Mouse (Mus musculus) CH12.LX (cell line): ENCODE data around the gene Cdc123. TPM values are rescaled to one million over a fixed set of nuclear protein-coding genes. Genes with fewer than 3 reads are reported as not detected.

Source experiments
- DNase-seq: peaks from one replicate; pipeline ENCODE4 v3.0.0-alpha.2; 2013; ENCODE audit errors: extremely low read depth
- H3K27ac ChIP-seq: 2 replicates; pipeline ENCODE4 v1.5.1; 2012; ENCODE audit warnings: low read depth, mild to moderate bottlenecking, control low read depth, moderate library complexity; ENCODE audit not compliant: insufficient read depth
- H3K27me3 ChIP-seq: replicated peaks from 2 replicates; pipeline ENCODE3; 2012; ENCODE audit warnings: inconsistent platforms
- H3K36me3 ChIP-seq, 2 experiments: replicated peaks in 1 of 2; 2 replicates each; pipeline versions ENCODE3 to v1.6.1; 2012; ENCODE audit warnings: inconsistent platforms in 1 of 2, low read length in 1 of 2, mild to moderate bottlenecking in 1 of 2, mixed read lengths in 1 of 2, moderate library complexity in 1 of 2; ENCODE audit not compliant: control insufficient read depth in 1 of 2, insufficient read depth in 1 of 2
- H3K4me1 ChIP-seq, 2 experiments: 2 replicates each; pipeline ENCODE4 v1.6.1; 2012; ENCODE audit warnings: inconsistent platforms in 1 of 2, moderate library complexity in 1 of 2; ENCODE audit not compliant: insufficient read depth in 2 of 2, control insufficient read depth in 1 of 2
- H3K4me2 ChIP-seq: 2 replicates; pipeline ENCODE4 v1.6.1; 2012; ENCODE audit warnings: low read depth, mild to moderate bottlenecking, control low read depth; ENCODE audit not compliant: poor library complexity, insufficient read depth, severe bottlenecking
- H3K4me3 ChIP-seq, 3 experiments: fragments of 150-350 bp in 1 of 3; sonication (generic) in 1 of 3; replicated peaks in 1 of 3; 2 replicates each; pipeline versions ENCODE3 to v1.5.1; 2011 to 2012; ENCODE audit warnings: low read depth in 2 of 3, low read length in 2 of 3, mild to moderate bottlenecking in 2 of 3, moderate library complexity in 2 of 3, control low read depth in 1 of 3, improper control_type of control experiment in 1 of 3, inconsistent platforms in 1 of 3, mixed read lengths in 1 of 3; ENCODE audit not compliant: poor library complexity in 1 of 3
- H3K79me2 ChIP-seq: replicated peaks from 2 replicates; pipeline ENCODE4 v1.6.1; 2012; ENCODE audit warnings: mild to moderate bottlenecking, moderate library complexity; ENCODE audit not compliant: control insufficient read depth, poor library complexity, insufficient read depth, severe bottlenecking; ENCODE audit errors: extremely low read depth
- H3K9ac ChIP-seq: 2 replicates; pipeline ENCODE4 v1.6.1; 2012; ENCODE audit warnings: low read depth, mild to moderate bottlenecking, control low read depth, moderate library complexity; ENCODE audit not compliant: insufficient read depth
- H3K9me3 ChIP-seq: replicated peaks from 2 replicates; pipeline ENCODE3; 2012; ENCODE audit warnings: low read length, inconsistent platforms, mixed read lengths
- CTCF ChIP-seq, 2 experiments: IDR thresholded peaks in 1 of 2; conservative IDR thresholded peaks in 1 of 2; 2 replicates each; pipeline ENCODE4 v1.5.1; 2011 to 2012; ENCODE audit warnings: low read depth in 2 of 2, low read length in 2 of 2, improper control_type of control experiment in 1 of 2, inconsistent platforms in 1 of 2, mild to moderate bottlenecking in 1 of 2, moderate library complexity in 1 of 2
- ETS1 ChIP-seq: conservative IDR thresholded peaks from 2 replicates; pipeline ENCODE4 v1.6.1; 2012; ENCODE audit warnings: low read depth, mild to moderate bottlenecking, inconsistent platforms, low read length, improper control_type of control experiment, moderate library complexity
- GABPA ChIP-seq: IDR thresholded peaks from 2 replicates; pipeline ENCODE4 v1.6.1; 2012; ENCODE audit warnings: low read depth, low read length, improper control_type of control experiment, inconsistent platforms; ENCODE audit not compliant: insufficient replicate concordance
- JUN ChIP-seq: IDR thresholded peaks from 2 replicates; pipeline ENCODE4 v1.6.1; 2011; ENCODE audit warnings: low read depth, mild to moderate bottlenecking, low read length, improper control_type of control experiment, moderate library complexity; ENCODE audit not compliant: insufficient read depth
- KAT2A ChIP-seq: IDR thresholded peaks from 2 replicates; pipeline ENCODE4 v1.6.1; 2012; ENCODE audit warnings: low read length, improper control_type of control experiment, inconsistent platforms; ENCODE audit not compliant: insufficient replicate concordance
- NRF1 ChIP-seq: IDR thresholded peaks from 2 replicates; pipeline ENCODE4 v1.6.1; 2014; ENCODE audit warnings: low read depth, mild to moderate bottlenecking, inconsistent platforms, low read length, improper control_type of control experiment, moderate library complexity
- RAD21 ChIP-seq: IDR thresholded peaks from 2 replicates; pipeline ENCODE4 v1.6.1; 2011; ENCODE audit warnings: low read depth, mild to moderate bottlenecking, low read length, improper control_type of control experiment, moderate library complexity
- SIN3A ChIP-seq: IDR thresholded peaks from 2 replicates; pipeline ENCODE4 v1.6.1; 2012; ENCODE audit warnings: low read length, improper control_type of control experiment, inconsistent platforms
- SMC3 ChIP-seq: IDR thresholded peaks from 2 replicates; pipeline ENCODE4 v1.6.1; 2011; ENCODE audit warnings: low read depth, low read length, improper control_type of control experiment
- USF2 ChIP-seq: conservative IDR thresholded peaks from 2 replicates; pipeline ENCODE4 v1.6.1; 2011; ENCODE audit warnings: low read depth, low read length, improper control_type of control experiment
- ZMIZ1 ChIP-seq: IDR thresholded peaks from 2 replicates; pipeline ENCODE4 v1.6.1; 2012; ENCODE audit warnings: low read depth, mild to moderate bottlenecking, inconsistent platforms, low read length, improper control_type of control experiment
- dilution Hi-C: fragments of 300-500 bp; cut with MboI; formaldehyde crosslinking; loops from 2 replicates; pipeline ENCODE4 v1.14.3; 2020; ENCODE audit warnings: low sequenced_read_pairs; ENCODE audit not compliant: extremely low pct_unique_long_range_greater_than_20kb, extremely low pct_ligation_motif_present
- in situ Hi-C: fragments of 300-500 bp; cut with MboI; formaldehyde crosslinking; loops from 3 replicates; pipeline ENCODE4 v1.14.3; 2019; ENCODE audit warnings: low sequenced_read_pairs, low pct_ligation_motif_present, low pct_unique_long_range_greater_than_20kb, mixed read lengths
- polyA plus RNA-seq: library from polyadenylated mRNA; unstranded; fragments of >175 nt; gene quantifications from 2 replicates; pipeline ENCODE4 v1.2.1, GENCODE M21; 2012; ENCODE audit warnings: low read depth; ENCODE audit not compliant: insufficient read length
- total RNA-seq, 2 experiments: library from RNA; depleted of rRNA; stranded (reverse); fragments of 300-350 nt in 1 of 2; fragments of >200 nt in 1 of 2; gene quantifications; 2 replicates each; pipeline ENCODE4 v1.2.3; 2012 to 2014

Gene Cdc123
- total and polyA plus RNA-seq, 3 experiments, result 164 to 291 (median 215) TPM

DNA sequence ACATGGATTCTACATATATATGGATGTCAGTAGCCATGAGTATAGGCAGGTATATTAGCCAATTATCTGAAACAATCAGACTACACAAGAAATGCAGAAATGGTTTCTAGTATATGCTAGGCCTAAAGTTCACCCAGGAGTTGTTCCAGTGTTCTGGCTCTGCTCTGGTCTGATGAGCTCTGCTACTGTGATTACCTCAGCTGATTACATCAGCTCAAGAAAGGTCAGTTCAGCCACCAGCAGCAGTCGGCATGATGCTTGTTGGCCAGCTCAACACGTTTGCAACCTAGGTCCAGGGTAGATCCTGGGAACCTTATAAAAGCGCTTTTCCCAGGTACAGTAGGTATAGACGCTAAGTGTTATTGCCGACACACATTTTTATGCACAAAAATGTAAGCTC is 24.8 kb upstream of the Cdc123 start:
- H3K4me1 ChIP-seq, result peaks cover 0 to 3% of the 10 kb centered on the region in 2 experiments; a peak in 1 of 4 replicates
- no peaks in the 10 kb centered on the region for H3K79me2 ChIP-seq
- TF ChIP-seq USF2, result no peak
- TF ChIP-seq, all 38 proteins: peak for 0
- Histone ChIP-seq H3K27ac (no peak overlapping the region), H3K36me3 (peaks cover 58 to 81% of the 10 kb centered on the region in 2 experiments), H3K4me3 (no peak overlapping the region), H3K9me3 (no peaks in the 10 kb centered on the region), H3K4me2 (no peak overlapping the region), H3K27me3 (no peaks in the 10 kb centered on the region), H3K9ac (no peak overlapping the region)
- in situ Hi-C loops (no loop called here), dilution Hi-C loops (no loop called here)
- no peak for DNase-seq

DNA sequence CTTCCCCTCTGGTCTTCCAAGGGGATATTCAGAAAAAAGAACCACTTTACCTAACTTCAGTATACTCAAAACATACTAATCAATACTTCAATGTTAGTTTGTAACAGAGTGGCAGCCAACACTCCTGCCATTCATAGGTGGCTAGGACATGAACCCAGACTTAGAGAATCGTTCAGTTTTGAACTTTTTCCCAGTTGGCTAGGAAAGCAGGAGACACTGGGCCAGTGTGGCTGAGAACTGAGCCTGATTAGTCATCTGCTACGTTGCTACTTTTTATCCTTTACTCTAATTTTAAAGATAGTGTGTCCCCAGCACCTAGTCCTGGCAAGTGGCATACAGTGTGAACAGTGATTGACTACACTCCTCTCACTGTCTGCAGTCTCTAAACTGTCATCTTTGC is 22.7 kb upstream of the Cdc123 start:
- Histone ChIP-seq H3K27me3 (no peaks in the 10 kb centered on the region), H3K4me2 (no peak overlapping the region), H3K4me1 (peaks cover 0 to 3% of the 10 kb centered on the region in 2 experiments; a peak in 1 of 4 replicates), H3K79me2 (no peaks in the 10 kb centered on the region), H3K9me3 (no peaks in the 10 kb centered on the region), H3K36me3 (peaks cover 55 to 81% of the 10 kb centered on the region in 2 experiments), H3K27ac (no peak overlapping the region), H3K4me3 (no peak overlapping the region), H3K9ac (no peak overlapping the region)
- TF ChIP-seq ZMIZ1 (no peak), CTCF (conservative IDR thresholded peaks at IDR 0.05 in 1 of 2, IDR thresholded peaks at IDR 0.05 in 1 of 2; ENCODE audit: low read depth in 2 of 2, low read length in 2 of 2) (no peak), SIN3A (no peak), SMC3 (no peak), NRF1 (no peak), JUN (no peak), RAD21 (no peak), ETS1 (no peak)
- in situ Hi-C loops (no loop called here), dilution Hi-C loops (no loop called here)
- DNase-seq, result no peak

- in situ Hi-C loops, result no loop called here
- Histone ChIP-seq H3K4me1 (peaks cover 0 to 19% of the 10 kb centered on the region in 2 experiments; a peak in 2 of 4 replicates), H3K36me3 (peaks cover 57 to 90% of the 10 kb centered on the region in 2 experiments), H3K4me2 (no peak within 1 kb of the TSS), H3K9ac (no peak within 1 kb of the TSS), H3K79me2 (no peaks in the 10 kb centered on the region), H3K27ac (no peak within 1 kb of the TSS), H3K27me3 (no peaks in the 10 kb centered on the region), H3K4me3 (no peak within 1 kb of the TSS), H3K9me3 (no peaks in the 10 kb centered on the region)
- dilution Hi-C loops, result no loop called here
- TF ChIP-seq GABPA (no peak), KAT2A (no peak), USF2 (no peak)
- no peak for DNase-seq
Measured at GRCm38 (mm10) chr2:5862834-5863233, 17.9 kb upstream of the Cdc123 start, which contains the start of gene Gm13199. Gene Gm13199 (minus strand): TSS chr2:5862934.
